Mouse (Mus musculus) layer of hippocampus, adult 8-10 months (tissue): Measurements from ENCODE around the gene Maml2. TPM values are rescaled to one million over a fixed set of nuclear protein-coding genes. Genes with fewer than 3 reads are reported as not detected.
"Not testable (repeated sequence)": the region's sequence is repeated elsewhere in the genome, so short reads cannot be mapped to it uniquely, and the experiment has no call there.

Source experiments
- DNase-seq, 2 experiments: peaks; one replicate each; pipeline ENCODE4 v3.0.0; 2022; ENCODE audit warnings: low spot score in 2 of 2
- microRNA-seq, 2 experiments: library from miRNA; unstranded; fragments of <30 nt; microRNA quantifications; one replicate each; pipeline ENCODE4 v1.2.0; 2022
- total RNA-seq, 4 experiments: library from RNA; stranded (reverse); gene quantifications; 2 replicates each; pipeline ENCODE4 v1.2.4; 2022

Gene Maml2
- total RNA-seq, 4 experiments from 2014 or later, result 19.9 to 24.0 (median 21.4) TPM

GRCm38 (mm10) chr9:13704917-13705316 is 407.2 kb downstream of the Maml2 start:
- no peak for DNase-seq

GRCm38 (mm10) chr9:13707066-13707555 is 409.4 kb downstream of the Maml2 start:
- DNase-seq, result no peak

GRCm38 (mm10) chr9:13709436-13709835 is 411.7 kb downstream of the Maml2 start:
- no peak for DNase-seq

GRCm38 (mm10) chr9:13715891-13716290 is 418.1 kb downstream of the Maml2 start:
- DNase-seq, result not testable (repeated sequence)

GRCm38 (mm10) chr9:13716316-13717099 is 418.8 kb downstream of the Maml2 start:
- DNase-seq, result peak; percentile 63 to 82

GRCm38 (mm10) chr9:13748404-13748797 is 450.6 kb downstream of the Maml2 start, which contains the start of gene Mtmr2:
Gene Mtmr2 (plus strand): TSS chr9:13748410.
- no peak for DNase-seq

- DNase-seq, result peak; percentile 90 to 95
Observed at GRCm38 (mm10) chr9:13748798-13749674, 451.3 kb downstream of the Maml2 start.

- DNase-seq, result no peak
Observed at GRCm38 (mm10) chr9:13749675-13749998, 451.9 kb downstream of the Maml2 start.

- no peak for DNase-seq
Observed at GRCm38 (mm10) chr9:13752543-13752942, 454.8 kb downstream of the Maml2 start.

Small RNAs within 50 kb of the gene (microRNA-seq; reads per million reads assigned to microRNA genes)
- 0 reads per million in 2 experiments for gene Gm22643

Other genes starting within 250 kb of the Maml2 start
- 10 to 100 TPM in 1 of 4 experiments, 1 to 10 TPM in 3; 9.1 to 12.0 (median 9.6) TPM for gene Jrkl, start 52.1 kb upstream of the Maml2 start, total RNA-seq
- gene Ccdc82, start 51.0 kb upstream of the Maml2 start, total RNA-seq, result 10 to 100 TPM; 17.6 to 21.7 (median 18.5) TPM
- not detected for gene Gm17571, start 148.8 kb downstream of the Maml2 start, total RNA-seq